Mouse (Mus musculus) liver, adult 2 months (tissue): ENCODE results near the gene Btrc. TPM values are rescaled to one million over a fixed set of nuclear protein-coding genes. Genes with fewer than 3 reads are reported as not detected.

Experiments
- DNase-seq: peaks from one replicate; pipeline ENCODE4 v3.0.0-alpha.2; 2011; ENCODE audit warnings: low read depth, low spot score; ENCODE audit errors: extremely low read depth
- H3K27ac ChIP-seq: fragments of 200-500 bp; replicated peaks from 2 replicates; pipeline ENCODE4 v1.5.1; 2012; ENCODE audit warnings: low read depth, mild to moderate bottlenecking, control low read depth, inconsistent platforms, low read length; ENCODE audit not compliant: insufficient read depth
- H3K27me3 ChIP-seq: fragments of 200-500 bp; 2 replicates; pipeline ENCODE4 v1.6.1; 2012; ENCODE audit warnings: mild to moderate bottlenecking, moderate library complexity, low read length, inconsistent platforms; ENCODE audit not compliant: control insufficient read depth, insufficient read depth
- H3K36me3 ChIP-seq: fragments of 200-500 bp; 2 replicates; pipeline ENCODE4 v1.6.1; 2012; ENCODE audit warnings: low read length, inconsistent platforms; ENCODE audit not compliant: control insufficient read depth, insufficient read depth
- H3K4me1 ChIP-seq: fragments of 200-500 bp; 2 replicates; pipeline ENCODE4 v1.6.1; 2011; ENCODE audit warnings: low read length; ENCODE audit not compliant: control insufficient read depth, insufficient read depth
- H3K4me3 ChIP-seq: fragments of 200-500 bp; 2 replicates; pipeline ENCODE4 v1.5.1; 2011; ENCODE audit warnings: low read depth, mild to moderate bottlenecking, control low read depth, low read length, moderate library complexity; ENCODE audit not compliant: insufficient read depth
- H3K79me2 ChIP-seq: fragments of 200-500 bp; 2 replicates; pipeline ENCODE4 v1.6.1; 2012; ENCODE audit warnings: inconsistent platforms, mild to moderate bottlenecking, low read length, moderate library complexity; ENCODE audit not compliant: control insufficient read depth, insufficient read depth
- H3K9ac ChIP-seq: fragments of 200-500 bp; 2 replicates; pipeline ENCODE4 v1.6.1; 2012; ENCODE audit warnings: low read depth, mild to moderate bottlenecking, control low read depth, inconsistent platforms, low read length
- CTCF ChIP-seq: fragments of 200-500 bp; IDR thresholded peaks from 2 replicates; pipeline ENCODE4 v1.5.1; 2011; ENCODE audit warnings: low read depth, low read length, control low read depth
- POLR2A ChIP-seq: fragments of 200-500 bp; IDR thresholded peaks from 2 replicates; pipeline ENCODE4 v1.6.1; 2011; ENCODE audit warnings: low read length, control low read depth; ENCODE audit not compliant: insufficient read depth; ENCODE audit errors: extremely low read depth
- WGBS: fragments of 180-500 bp; shearing (Covaris S2); methylation state at CpG from one replicate; pipeline ENCODE4 v1.1.7; 2018; 5-methylcytosine and 5-hydroxymethylcytosine counted together
- polyA plus RNA-seq: library from polyadenylated mRNA; depleted of rRNA; stranded (reverse); fragments of >200 nt; gene quantifications from 2 replicates; pipeline ENCODE4 v1.2.3, GENCODE M21; 2012
- total RNA-seq: library from RNA; depleted of rRNA; stranded (reverse); fragments of >200 nt; gene quantifications from 2 replicates; pipeline ENCODE4 v1.2.3, GENCODE M21; 2014

Btrc gene
- total and polyA plus RNA-seq, 2 experiments = 7.8 to 10.9 TPM

GRCm38 (mm10) chr19:45565925-45566715, 202.6 kb downstream of the Btrc start:
- TF ChIP-seq POLR2A (no peak), CTCF (no peak)
- Histone ChIP-seq H3K4me1 (no peaks in the 10 kb centered on the region), H3K36me3 (no peaks in the 10 kb centered on the region; the same call in 1 of the 2 replicates), H3K4me3 (no peak overlapping the region), H3K79me2 (no peaks in the 10 kb centered on the region), H3K27ac (no peak overlapping the region), H3K9ac (no peak overlapping the region), H3K27me3 (no peaks in the 10 kb centered on the region)
- no peak for DNase-seq
- WGBS = 79% methylated on average over 15 of the region's 15 CpGs

DNA sequence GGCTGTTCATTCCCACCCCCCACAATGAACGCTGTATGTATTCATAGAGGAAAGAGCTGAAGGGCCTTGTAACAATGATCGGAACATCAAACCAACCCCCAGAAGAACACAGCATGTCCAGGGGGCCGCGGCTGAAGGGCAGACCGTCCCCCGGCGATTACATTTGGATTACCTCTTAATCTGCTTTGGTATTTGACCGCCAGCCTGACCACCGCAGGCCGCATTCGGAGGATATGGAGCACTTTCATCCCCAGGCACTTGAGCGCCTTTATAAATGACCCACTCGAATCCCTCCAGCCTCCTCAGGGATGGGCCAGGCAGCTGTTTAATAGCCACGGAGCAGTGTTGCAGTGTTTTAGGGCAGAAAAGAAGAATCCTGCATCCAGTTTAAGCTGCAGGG, 203.8 kb downstream of the Btrc start:
- Histone ChIP-seq H3K36me3 (no peaks in the 10 kb centered on the region; the same call in 1 of the 2 replicates), H3K79me2 (no peaks in the 10 kb centered on the region), H3K4me1 (no peaks in the 10 kb centered on the region), H3K4me3 (no peak overlapping the region), H3K27ac (no peak overlapping the region), H3K27me3 (no peaks in the 10 kb centered on the region), H3K9ac (no peak overlapping the region)
- WGBS = 83% methylated on average over 14 of the region's 14 CpGs
- no peak for DNase-seq
- no peak for TF ChIP-seq POLR2A
- TF ChIP-seq CTCF = no peak

DNA sequence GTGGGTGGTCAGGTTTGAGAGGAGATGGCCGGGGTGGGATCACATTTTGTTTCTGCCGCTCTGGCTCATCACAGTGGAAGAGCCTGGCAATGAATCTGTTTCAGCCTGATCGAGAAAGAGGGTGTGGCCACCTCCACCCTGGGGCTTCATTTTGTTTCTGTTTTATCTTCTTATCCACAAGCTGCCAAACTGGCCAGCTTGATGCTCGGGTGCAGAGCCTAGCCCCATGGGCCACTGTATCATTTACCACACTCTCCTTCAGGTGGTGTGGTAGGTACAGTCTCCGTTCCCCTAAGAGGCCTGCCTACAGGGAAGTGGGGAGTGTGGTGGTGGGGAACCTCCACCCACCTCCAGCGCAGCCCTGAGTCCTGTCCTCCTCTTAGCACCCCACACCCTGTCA, 209.5 kb downstream of the Btrc start:
- no peaks in the 10 kb centered on the region for H3K27me3 ChIP-seq
- H3K79me2 ChIP-seq = no peaks in the 10 kb centered on the region
- H3K4me1 ChIP-seq = no peaks in the 10 kb centered on the region; the same call in 1 of the 2 replicates
- no peak overlapping the region for H3K9ac ChIP-seq
- no peak overlapping the region for H3K4me3 ChIP-seq
- DNase-seq = no peak
- no peaks in the 10 kb centered on the region for H3K36me3 ChIP-seq
- whole genome bisulfite sequencing = 88% methylated on average over 6 of the region's 6 CpGs
- H3K27ac ChIP-seq = no peak overlapping the region
- TF ChIP-seq POLR2A (no peak), CTCF (no peak)

DNA sequence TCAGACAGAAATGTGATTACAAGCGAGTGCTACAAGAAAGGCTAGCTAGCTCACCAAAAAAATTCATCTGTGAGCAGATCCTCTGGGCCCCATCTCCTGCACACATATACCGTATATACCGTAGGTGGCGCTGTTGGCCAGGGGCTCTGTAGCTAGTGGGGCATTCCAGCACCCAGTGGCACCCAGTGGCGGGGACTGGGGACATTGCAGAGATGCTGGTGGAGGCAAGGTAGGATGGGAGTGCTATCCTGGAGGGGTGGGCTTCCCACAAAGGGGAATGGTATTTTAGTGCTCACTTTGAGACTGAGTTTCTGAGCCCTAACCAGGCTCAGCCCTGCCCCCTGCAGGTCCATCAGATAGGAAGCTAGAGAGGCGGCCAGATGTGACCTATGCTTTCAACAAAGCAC, 210.3 kb downstream of the Btrc start:
- TF ChIP-seq POLR2A = no peak
- peak; percentile 71 for TF ChIP-seq CTCF
- WGBS = 49% methylated on average over 6 of the region's 6 CpGs
- Histone ChIP-seq H3K4me3 (no peak overlapping the region), H3K27ac (no peak overlapping the region), H3K9ac (no peak overlapping the region), H3K27me3 (no peaks in the 10 kb centered on the region), H3K36me3 (no peaks in the 10 kb centered on the region), H3K79me2 (no peaks in the 10 kb centered on the region), H3K4me1 (no peaks in the 10 kb centered on the region; the same call in 1 of the 2 replicates)
- DNase-seq = no peak

DNA sequence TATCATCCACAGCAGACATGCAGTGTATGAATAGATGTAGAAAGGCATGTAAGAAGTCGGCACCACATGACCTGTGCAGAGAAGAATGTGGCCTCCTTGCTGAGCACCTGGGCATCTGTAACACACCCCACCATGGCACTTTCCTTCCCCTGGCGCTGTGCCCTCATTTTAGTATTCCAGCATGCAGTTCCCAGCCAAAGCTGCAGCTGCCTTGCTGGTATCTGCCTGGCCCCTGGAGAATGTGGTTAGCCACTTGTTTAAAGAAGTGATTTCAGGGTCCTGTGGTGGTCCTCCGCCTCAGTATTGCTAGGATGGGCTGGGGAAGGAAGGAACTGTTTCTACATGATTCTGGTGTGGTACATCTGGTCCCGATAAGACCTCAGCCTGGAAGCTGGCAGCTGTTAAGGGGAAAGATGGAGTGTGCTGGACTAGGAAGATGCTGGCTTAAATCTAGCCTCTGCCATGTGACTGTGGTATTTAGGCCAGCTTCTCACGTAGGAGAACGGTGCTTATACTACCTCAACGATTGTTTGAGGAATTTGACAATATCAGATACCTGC, 210.9 kb downstream of the Btrc start:
- no peak for DNase-seq
- Histone ChIP-seq H3K9ac (no peak overlapping the region), H3K4me1 (no peaks in the 10 kb centered on the region; the same call in 1 of the 2 replicates), H3K27ac (no peak overlapping the region), H3K36me3 (no peaks in the 10 kb centered on the region), H3K27me3 (no peaks in the 10 kb centered on the region), H3K4me3 (no peak overlapping the region), H3K79me2 (no peaks in the 10 kb centered on the region)
- WGBS = 76% methylated on average over 7 of the region's 7 CpGs
- no peak for TF ChIP-seq CTCF
- TF ChIP-seq POLR2A = no peak
